Mouse (Mus musculus): ENCODE measurements around the gene Atp5mpl. TPM values are rescaled to one million over a fixed set of nuclear protein-coding genes. Genes with fewer than 3 reads are reported as not detected.

The Atp5mpl gene
- polyA plus RNA-seq, 1 experiment = 386 TPM

GRCm38 (mm10) chr12:111978274-111978673 is 11.5 kb upstream of the Atp5mpl start:
- no peaks in the 10 kb centered on the region for H3K9me3 ChIP-seq (replicated peaks; ENCODE audit: control insufficient read depth, insufficient read depth, low read length, poor library complexity, severe bottlenecking)
- H3K4me1 ChIP-seq (ENCODE audit: control insufficient read depth, insufficient read depth, low read length) = no peaks in the 10 kb centered on the region
- H3K36me3 ChIP-seq (ENCODE audit: control insufficient read depth, insufficient read depth, low read length, poor library complexity, severe bottlenecking) = no peaks in the 10 kb centered on the region
- H3K9ac ChIP-seq (ENCODE audit: low read depth, poor library complexity, severe bottlenecking) = no peak overlapping the region
- no peak overlapping the region for H3K27ac ChIP-seq (ENCODE audit: insufficient read depth, low read length)
- TF ChIP-seq CTCF (IDR thresholded peaks at IDR 0.05; ENCODE audit: low read depth, low read length) (no peak), POLR2A (IDR thresholded peaks at IDR 0.05; ENCODE audit: insufficient read depth, low read length) (no peak), EP300 (IDR thresholded peaks at IDR 0.05; ENCODE audit: insufficient read depth, low read depth, low read length) (no peak)
- H3K27me3 ChIP-seq (ENCODE audit: control insufficient read depth, insufficient read depth, low read length, poor library complexity, severe bottlenecking) = no peaks in the 10 kb centered on the region
- no peak overlapping the region for H3K4me3 ChIP-seq (ENCODE audit: low read depth, low read length)

GRCm38 (mm10) chr12:111977138-111977537 is 10.4 kb upstream of the Atp5mpl start:
- no peaks in the 10 kb centered on the region for H3K36me3 ChIP-seq (ENCODE audit: control insufficient read depth, insufficient read depth, low read length, poor library complexity, severe bottlenecking)
- TF ChIP-seq POLR2A (IDR thresholded peaks at IDR 0.05; ENCODE audit: insufficient read depth, low read length) = no peak
- no peak overlapping the region for H3K27ac ChIP-seq (ENCODE audit: insufficient read depth, low read length)
- H3K4me3 ChIP-seq (ENCODE audit: low read depth, low read length) = no peak overlapping the region
- no peak overlapping the region for H3K9ac ChIP-seq (ENCODE audit: low read depth, poor library complexity, severe bottlenecking)
- H3K9me3 ChIP-seq (replicated peaks; ENCODE audit: control insufficient read depth, insufficient read depth, low read length, poor library complexity, severe bottlenecking) = no peaks in the 10 kb centered on the region
- H3K4me1 ChIP-seq (ENCODE audit: control insufficient read depth, insufficient read depth, low read length) = no peaks in the 10 kb centered on the region
- no peaks in the 10 kb centered on the region for H3K27me3 ChIP-seq (ENCODE audit: control insufficient read depth, insufficient read depth, low read length, poor library complexity, severe bottlenecking)

GRCm38 (mm10) chr12:111974578-111974977 is 7.8 kb upstream of the Atp5mpl start:
- no peak overlapping the region for H3K9ac ChIP-seq (ENCODE audit: low read depth, poor library complexity, severe bottlenecking)
- no peaks in the 10 kb centered on the region for H3K9me3 ChIP-seq (replicated peaks; ENCODE audit: control insufficient read depth, insufficient read depth, low read length, poor library complexity, severe bottlenecking)
- no peak overlapping the region for H3K27ac ChIP-seq (ENCODE audit: insufficient read depth, low read length)
- H3K36me3 ChIP-seq (ENCODE audit: control insufficient read depth, insufficient read depth, low read length, poor library complexity, severe bottlenecking) = no peaks in the 10 kb centered on the region
- no peaks in the 10 kb centered on the region for H3K4me1 ChIP-seq (ENCODE audit: control insufficient read depth, insufficient read depth, low read length)
- no peaks in the 10 kb centered on the region for H3K27me3 ChIP-seq (ENCODE audit: control insufficient read depth, insufficient read depth, low read length, poor library complexity, severe bottlenecking)
- H3K4me3 ChIP-seq (ENCODE audit: low read depth, low read length) = no peak overlapping the region
- TF ChIP-seq CTCF (IDR thresholded peaks at IDR 0.05; ENCODE audit: low read depth, low read length) = no peak
- TF ChIP-seq EP300 (IDR thresholded peaks at IDR 0.05; ENCODE audit: insufficient read depth, low read depth, low read length) = no peak
- no peak for TF ChIP-seq POLR2A (IDR thresholded peaks at IDR 0.05; ENCODE audit: insufficient read depth, low read length)

- no peak overlapping the region for H3K4me3 ChIP-seq (ENCODE audit: low read depth, low read length)
- no peak overlapping the region for H3K9ac ChIP-seq (ENCODE audit: low read depth, poor library complexity, severe bottlenecking)
- no peaks in the 10 kb centered on the region for H3K4me1 ChIP-seq (ENCODE audit: control insufficient read depth, insufficient read depth, low read length)
- H3K27me3 ChIP-seq (ENCODE audit: control insufficient read depth, insufficient read depth, low read length, poor library complexity, severe bottlenecking) = no peaks in the 10 kb centered on the region
- no peaks in the 10 kb centered on the region for H3K9me3 ChIP-seq (replicated peaks; ENCODE audit: control insufficient read depth, insufficient read depth, low read length, poor library complexity, severe bottlenecking)
- no peak for TF ChIP-seq EP300 (IDR thresholded peaks at IDR 0.05; ENCODE audit: insufficient read depth, low read depth, low read length)
- no peak for TF ChIP-seq POLR2A (IDR thresholded peaks at IDR 0.05; ENCODE audit: insufficient read depth, low read length)
- no peak for TF ChIP-seq CTCF (IDR thresholded peaks at IDR 0.05; ENCODE audit: low read depth, low read length)
- H3K27ac ChIP-seq (ENCODE audit: insufficient read depth, low read length) = no peak overlapping the region
- H3K36me3 ChIP-seq (ENCODE audit: control insufficient read depth, insufficient read depth, low read length, poor library complexity, severe bottlenecking) = no peaks in the 10 kb centered on the region
Observed at GRCm38 (mm10) chr12:111972504-111972903, 5.7 kb upstream of the Atp5mpl start.

- no peaks in the 10 kb centered on the region for H3K4me1 ChIP-seq (ENCODE audit: control insufficient read depth, insufficient read depth, low read length)
- H3K9me3 ChIP-seq (replicated peaks; ENCODE audit: control insufficient read depth, insufficient read depth, low read length, poor library complexity, severe bottlenecking) = no peaks in the 10 kb centered on the region
- no peak within 1 kb of the TSS for H3K9ac ChIP-seq (ENCODE audit: low read depth, poor library complexity, severe bottlenecking)
- H3K27ac ChIP-seq (ENCODE audit: insufficient read depth, low read length) = no peak within 1 kb of the TSS
- no peaks in the 10 kb centered on the region for H3K36me3 ChIP-seq (ENCODE audit: control insufficient read depth, insufficient read depth, low read length, poor library complexity, severe bottlenecking)
- no peak within 1 kb of the TSS for H3K4me3 ChIP-seq (ENCODE audit: low read depth, low read length)
- no peak for TF ChIP-seq EP300 (IDR thresholded peaks at IDR 0.05; ENCODE audit: insufficient read depth, low read depth, low read length)
- no peak for TF ChIP-seq POLR2A (IDR thresholded peaks at IDR 0.05; ENCODE audit: insufficient read depth, low read length)
- TF ChIP-seq CTCF (IDR thresholded peaks at IDR 0.05; ENCODE audit: low read depth, low read length) = no peak
- no peaks in the 10 kb centered on the region for H3K27me3 ChIP-seq (ENCODE audit: control insufficient read depth, insufficient read depth, low read length, poor library complexity, severe bottlenecking)
Observed at GRCm38 (mm10) chr12:111971231-111971686, 4.5 kb upstream of the Atp5mpl start, which contains the start of gene Tdrd9. Tdrd9 (plus strand) TSS chr12:111971559.

GRCm38 (mm10) chr12:111970085-111970484 is 3.3 kb upstream of the Atp5mpl start:
- Histone ChIP-seq H3K36me3 (ENCODE audit: control insufficient read depth, insufficient read depth, low read length, poor library complexity, severe bottlenecking) (no peaks in the 10 kb centered on the region), H3K4me3 (ENCODE audit: low read depth, low read length) (no peak overlapping the region), H3K27me3 (ENCODE audit: control insufficient read depth, insufficient read depth, low read length, poor library complexity, severe bottlenecking) (no peaks in the 10 kb centered on the region), H3K9me3 (replicated peaks; ENCODE audit: control insufficient read depth, insufficient read depth, low read length, poor library complexity, severe bottlenecking) (no peaks in the 10 kb centered on the region), H3K9ac (ENCODE audit: low read depth, poor library complexity, severe bottlenecking) (no peak overlapping the region), H3K27ac (ENCODE audit: insufficient read depth, low read length) (no peak overlapping the region), H3K4me1 (ENCODE audit: control insufficient read depth, insufficient read depth, low read length) (no peaks in the 10 kb centered on the region)
- no peak for TF ChIP-seq EP300 (IDR thresholded peaks at IDR 0.05; ENCODE audit: insufficient read depth, low read depth, low read length)
- TF ChIP-seq POLR2A (IDR thresholded peaks at IDR 0.05; ENCODE audit: insufficient read depth, low read length) = no peak
- no peak for TF ChIP-seq CTCF (IDR thresholded peaks at IDR 0.05; ENCODE audit: low read depth, low read length)
